Mouse (Mus musculus): ENCODE data around the gene Sash1. TPM values are rescaled to one million over a fixed set of nuclear protein-coding genes. Genes with fewer than 3 reads are reported as not detected.

Sash1 gene
- total RNA-seq, 2 experiments from 2014 or later, result 60.0 to 64.3 TPM

- intact Hi-C loops (cut with DNase I), result no loop called here
- no peak for DNase-seq (ENCODE audit: low spot score in 2 of 2)
These were observed 114.8 kb downstream of the Sash1 start for GRCm38 (mm10) chr10:8770931-8771653.

GRCm38 (mm10) chr10:8768654-8769053 lies 117.2 kb downstream of the Sash1 start:
- intact Hi-C loops (cut with DNase I), result no loop called here
- no peak for DNase-seq (ENCODE audit: low spot score in 2 of 2)

- intact Hi-C loops (cut with DNase I), result no loop called here
- DNase-seq (ENCODE audit: low spot score in 2 of 2), result no peak
These were observed 118.5 kb downstream of the Sash1 start for GRCm38 (mm10) chr10:8767381-8767780.

GRCm38 (mm10) chr10:8765922-8766522 lies 119.8 kb downstream of the Sash1 start:
- intact Hi-C loops (cut with DNase I), result no loop called here
- no peak for DNase-seq (ENCODE audit: low spot score in 2 of 2)

- no peak for DNase-seq (ENCODE audit: low spot score in 2 of 2)
- intact Hi-C loops (cut with DNase I), result no loop called here
These were observed 123.1 kb downstream of the Sash1 start for GRCm38 (mm10) chr10:8762771-8763170.

GRCm38 (mm10) chr10:8762209-8762701 lies 123.6 kb downstream of the Sash1 start:
- intact Hi-C loops (cut with DNase I), result no loop called here
- DNase-seq (ENCODE audit: low spot score in 2 of 2), result peak in 1 of 2 experiments; percentile 18

GRCm38 (mm10) chr10:8761656-8762055 lies 124.2 kb downstream of the Sash1 start:
- DNase-seq (ENCODE audit: low spot score in 2 of 2), result peak in 1 of 2 experiments; percentile 37
- intact Hi-C loops (cut with DNase I), result no loop called here

- DNase-seq (ENCODE audit: low spot score in 2 of 2), result peak; percentile 37 to 46
- intact Hi-C loops (cut with DNase I), result no loop called here
These were observed 125.3 kb downstream of the Sash1 start for GRCm38 (mm10) chr10:8760598-8760997.

GRCm38 (mm10) chr10:8759228-8759627 lies 126.6 kb downstream of the Sash1 start:
- intact Hi-C loops (cut with DNase I), result no loop called here
- no peak for DNase-seq (ENCODE audit: low spot score in 2 of 2)

GRCm38 (mm10) chr10:8757429-8757931 lies 128.4 kb downstream of the Sash1 start:
- DNase-seq (ENCODE audit: low spot score in 2 of 2), result peak in 1 of 2 experiments; percentile 29

GRCm38 (mm10) chr10:8756604-8757354 lies 129.1 kb downstream of the Sash1 start:
- DNase-seq (ENCODE audit: low spot score in 2 of 2), result no peak
- intact Hi-C loops (cut with DNase I), result no loop called here

More at GRCm38 (mm10) chr10:8757429-8757931, 128.4 kb downstream of the Sash1 start:
- intact Hi-C loops (cut with DNase I), result no loop called here

- intact Hi-C loops (cut with DNase I), result no loop called here
- DNase-seq (ENCODE audit: low spot score in 2 of 2), result no peak
These were observed 132.5 kb downstream of the Sash1 start for GRCm38 (mm10) chr10:8753377-8753776.

GRCm38 (mm10) chr10:8752436-8752835 lies 133.4 kb downstream of the Sash1 start:
- peak; percentile 42 to 61 for DNase-seq (ENCODE audit: low spot score in 2 of 2)
- intact Hi-C loops (cut with DNase I), result no loop called here

- intact Hi-C loops (cut with DNase I), result no loop called here
- peak in 1 of 2 experiments; percentile 52 for DNase-seq (ENCODE audit: low spot score in 2 of 2)
These were observed 136.3 kb downstream of the Sash1 start for GRCm38 (mm10) chr10:8749537-8749936.

- DNase-seq (ENCODE audit: low spot score in 2 of 2), result no peak
- intact Hi-C loops (cut with DNase I), result no loop called here
These were observed 138.2 kb downstream of the Sash1 start for GRCm38 (mm10) chr10:8747450-8748212.

- intact Hi-C loops (cut with DNase I), result no loop called here
- DNase-seq (ENCODE audit: low spot score in 2 of 2), result no peak
These were observed 139.7 kb downstream of the Sash1 start for GRCm38 (mm10) chr10:8746082-8746696.

- DNase-seq (ENCODE audit: low spot score in 2 of 2), result peak; percentile 48 to 54
- intact Hi-C loops (cut with DNase I), result loop anchor here (5.0 kb wide), 1 partner anchor 54 kb away; no protein-coding TSS in a partner anchor
These were observed 143.0 kb downstream of the Sash1 start for GRCm38 (mm10) chr10:8742872-8743271.

- DNase-seq (ENCODE audit: low spot score in 2 of 2), result no peak
- intact Hi-C loops (cut with DNase I), result loop anchor here (5.0 kb wide), 1 partner anchor 56 kb away; no protein-coding TSS in a partner anchor
These were observed 144.4 kb downstream of the Sash1 start for GRCm38 (mm10) chr10:8741505-8741904.

- DNase-seq (ENCODE audit: low spot score in 2 of 2), result no peak
- intact Hi-C loops (cut with DNase I), result loop anchor here (5.0 kb wide), 1 partner anchor 57 kb away; no protein-coding TSS in a partner anchor
These were observed 145.1 kb downstream of the Sash1 start for GRCm38 (mm10) chr10:8740797-8741196.

All from left cerebral cortex, postnatal 14 days (tissue).